8 mouse cellular contexts compared by ENCODE assay signal in genomic region chr3:121262521-121263204, GRCm38 (mm10). TPM values are rescaled to one million over a fixed set of nuclear protein-coding genes. Genes with fewer than 3 reads are reported as not detected.
A peak's percentile ranks its signal among the peaks of the same experiment; 100 is the strongest.
DNase-seq lines count a peak whose midpoint lies in the region.

No protein-coding gene starts in this region.

- H3K4me1 ChIP-seq in forebrain, embryonic 10.5 days, result peaks cover 15% of the 10 kb centered on the region

- no peaks in the 10 kb centered on the region for H3K9me3 ChIP-seq in forebrain, embryonic 10.5 days

- H3K27me3 ChIP-seq in forebrain, embryonic 10.5 days (ENCODE audit: poor library complexity, severe bottlenecking), result peaks cover 71% of the 10 kb centered on the region

- intact Hi-C loops in heart, postnatal 10 days (cut with DNase I), result loop anchor here (5.0 kb wide), 1 partner anchor 90 kb away; the partner anchor contains the start of gene Rwdd3

- H3K27ac ChIP-seq in forebrain, embryonic 10.5 days, result peak overlapping the region; percentile 88

- no peaks in the 10 kb centered on the region for H3K36me3 ChIP-seq in forebrain, embryonic 10.5 days (replicated peaks)

- WGBS in forebrain, embryonic 10.5 days, result under 1% methylated on average over 97 of the region's 97 CpGs

- H3K4me3 ChIP-seq in forebrain, embryonic 10.5 days, result peak overlapping the region; percentile 84

- peak; percentile 78 for DNase-seq in MN1 (ENCODE audit: low spot score)
- peak; percentile 67 for DNase-seq in brain, adult 2 months (ENCODE audit: low read depth, low spot score)
- peak; percentile 65 for DNase-seq in forebrain, embryonic 10.5 days (ENCODE audit: extremely low spot score, low spot score)
- DNase-seq in heart, postnatal 10 days, result peak; percentile 58 to 61
- peak; percentile 31 to 47 for DNase-seq in layer of hippocampus, postnatal 25 days (ENCODE audit: extremely low spot score in 1 of 2, low spot score in 1 of 2)
- peak; percentile 50 for DNase-seq in lung, postnatal 36 days
- peak; percentile 74 for DNase-seq in retina, embryonic 14.5 days (ENCODE audit: low spot score)
- DNase-seq in urinary bladder, postnatal 14 days (ENCODE audit: low spot score), result peak; percentile 64

RNA-seq across cellular contexts. Expression of gene Tmem56, which starts 20.2 kb away (rescaled TPM):
- polyA plus RNA-seq in forebrain, embryonic 10.5 days (2016; fragmentation: Nextera tagmentation; extraction: Ambion mirVana), result 1.4 and 1.6 TPM in 2 replicates
- total RNA-seq in heart, postnatal 10 days (2021), result 1 to 10 TPM; 1.0 to 1.4 TPM
- 10 to 100 TPM; 28.1 to 29.3 TPM for total RNA-seq in layer of hippocampus, postnatal 25 days (2021)

RNA-seq across cellular contexts. Expression of gene Alg14, which starts 28.9 kb away (rescaled TPM):
- 30.9 and 34.0 TPM in 2 replicates for polyA plus RNA-seq in forebrain, embryonic 10.5 days (2016; fragmentation: Nextera tagmentation; extraction: Ambion mirVana)
- 10 to 100 TPM; 16.6 to 17.0 TPM for total RNA-seq in heart, postnatal 10 days (2021)
- 10 to 100 TPM; 12.3 to 13.3 TPM for total RNA-seq in layer of hippocampus, postnatal 25 days (2021)

Comparison
In these comparisons a context has a peak if more than half of its experiments do, and no peak if none do; other contexts are left out.
1. Peak in every context shown above with its lines: DNase-seq, H3K4me3 ChIP-seq and H3K27ac ChIP-seq.
2. RNA of gene Tmem56, which starts 20.2 kb away (total RNA-seq): 28.1 to 29.3 TPM in layer of hippocampus, postnatal 25 days; 1.0 to 1.4 TPM in heart, postnatal 10 days; every median in the first group is over 10 times any median in the second.